Mouse (Mus musculus) gastrocnemius, adult 2 months (tissue): ENCODE measurements around the gene Homer3. TPM values are rescaled to one million over a fixed set of nuclear protein-coding genes. Genes with fewer than 3 reads are reported as not detected.

Experiments
- DNase-seq: peaks from one replicate; pipeline ENCODE4 v3.0.0; 2022
- H3K27ac ChIP-seq: fragments of 200-600 bp; 2 replicates; pipeline ENCODE4 v1.8.1; 2022; ENCODE audit warnings: mild to moderate bottlenecking
- H3K4me3 ChIP-seq: fragments of 200-600 bp; 2 replicates; pipeline ENCODE4 v1.8.1; 2022; ENCODE audit warnings: mild to moderate bottlenecking, moderate library complexity
- CTCF ChIP-seq: fragments of 200-600 bp; IDR thresholded peaks from 2 replicates; pipeline ENCODE4 v1.8.1; 2022; ENCODE audit warnings: antibody characterized with exemption, mild to moderate bottlenecking, moderate library complexity
- intact Hi-C: fragments of 180-260 bp; cut with DNase I; formaldehyde crosslinking; loops from one replicate; pipeline ENCODE4 v1.15.1; 2025
- total RNA-seq, 2 experiments: library from RNA; stranded (reverse); gene quantifications; 2 replicates each; pipeline ENCODE4 v1.2.3; 2021

Gene Homer3
- total RNA-seq, 2 experiments from 2014 or later = 3.8 to 4.3 TPM

- no peak for DNase-seq
- Histone ChIP-seq H3K27ac (no peak overlapping the region), H3K4me3 (peak overlapping the region; percentile 93; the same call in 1 of the 2 replicates)
- intact Hi-C loops = no loop called here
- no peak for TF ChIP-seq CTCF
Observed at GRCm38 (mm10) chr8:70300881-70301280, 18.3 kb downstream of the Homer3 start.

- TF ChIP-seq CTCF = no peak
- Histone ChIP-seq H3K27ac (peak within 1 kb of the TSS; percentile 94), H3K4me3 (peak within 1 kb of the TSS; percentile 93)
- peak; percentile 95 for DNase-seq
- intact Hi-C loops = no loop called here
Observed at GRCm38 (mm10) chr8:70302358-70302890, 19.8 kb downstream of the Homer3 start, which contains the start of the genes Ddx49 and Cope. Ddx49 (minus strand) TSS chr8:70302489. Cope (plus strand) TSS chr8:70302518.

DNA sequence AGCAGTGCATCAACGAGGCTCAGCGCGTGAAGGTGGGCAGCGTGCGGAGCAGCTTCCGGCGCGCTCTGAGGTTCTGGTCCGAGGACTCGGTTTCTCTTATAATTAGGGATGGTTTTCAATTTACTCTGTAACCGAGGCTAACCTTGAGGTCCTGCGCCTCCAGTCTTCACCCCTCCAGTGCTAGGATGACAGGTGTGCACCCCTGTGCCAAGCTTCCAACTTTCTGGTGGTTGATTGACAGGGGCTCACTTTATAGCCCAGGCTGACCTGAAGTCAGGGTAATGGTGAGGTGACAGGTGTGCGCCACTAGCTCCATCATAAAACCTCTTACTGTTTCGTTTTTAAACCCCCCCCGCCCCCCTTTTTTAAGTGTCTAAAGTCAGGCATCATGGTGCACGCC is 20.3 kb downstream of the Homer3 start:
- no peak for DNase-seq
- Histone ChIP-seq H3K27ac (peak overlapping the region; percentile 94), H3K4me3 (peak overlapping the region; percentile 93)
- intact Hi-C loops = no loop called here
- no peak for TF ChIP-seq CTCF

GRCm38 (mm10) chr8:70309311-70309710 is 26.7 kb downstream of the Homer3 start:
- intact Hi-C loops = no loop called here
- DNase-seq = peak; percentile 66
- Histone ChIP-seq H3K27ac (no peak overlapping the region), H3K4me3 (no peak overlapping the region)
- peak; percentile 75 for TF ChIP-seq CTCF

- DNase-seq = peak; percentile 95
- intact Hi-C loops = no loop called here
- TF ChIP-seq CTCF = no peak
Observed at GRCm38 (mm10) chr8:70313399-70313798, 30.8 kb downstream of the Homer3 start.

DNA sequence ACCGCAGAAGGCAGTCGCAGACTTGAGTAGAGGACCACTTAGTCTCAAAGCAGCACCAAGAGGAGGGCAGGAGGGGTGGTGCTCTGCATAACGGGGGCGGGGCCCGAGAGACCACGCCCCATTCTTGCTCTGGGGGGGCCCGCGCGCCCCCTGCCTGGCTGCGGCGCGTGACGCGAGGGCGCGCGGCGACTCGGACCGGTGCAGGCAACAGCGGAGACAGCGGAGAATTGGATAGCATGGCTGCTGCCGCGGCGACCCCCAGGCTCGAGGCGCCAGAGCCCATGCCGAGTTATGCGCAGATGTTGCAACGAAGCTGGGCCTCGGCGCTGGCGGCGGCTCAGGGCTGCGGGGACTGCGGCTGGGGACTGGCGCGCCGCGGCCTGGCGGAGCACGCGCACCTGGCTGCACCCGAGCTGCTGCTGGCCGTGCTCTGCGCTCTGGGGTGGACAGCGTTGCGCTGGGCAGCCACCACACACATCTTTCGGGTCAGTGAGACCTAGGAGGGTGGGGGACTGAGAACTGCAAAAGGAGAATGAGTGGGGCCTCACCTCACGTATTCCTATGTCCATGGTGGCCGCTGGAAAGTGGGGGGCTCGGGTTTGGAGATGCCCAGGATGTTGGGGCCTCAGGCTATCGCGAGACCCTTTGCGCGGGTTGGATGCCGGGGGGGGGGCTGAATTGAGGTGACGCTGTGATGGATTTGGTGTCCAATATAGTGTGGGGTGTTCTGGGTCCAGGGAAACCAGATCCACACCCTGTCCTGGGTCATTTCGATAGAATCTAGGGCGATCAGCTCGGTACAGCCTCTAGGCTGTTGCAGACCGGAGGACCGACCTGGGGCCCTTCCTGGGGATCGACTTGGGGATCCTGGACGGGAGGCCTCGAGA is 33.2 kb downstream of the Homer3 start, which contains the start of gene Cers1:
Gene Cers1 (plus strand): TSS at position 152 of the 887 bp plus-strand sequence.
- no peak; the same call in 1 of the 2 replicates for TF ChIP-seq CTCF
- intact Hi-C loops = no loop called here
- H3K4me3 ChIP-seq = peak within 1 kb of the TSS; percentile 82
- H3K27ac ChIP-seq = peak within 1 kb of the TSS; percentile 95
- DNase-seq = peak; percentile 87

More at GRCm38 (mm10) chr8:70313399-70313798, 30.8 kb downstream of the Homer3 start:
- H3K4me3 ChIP-seq = no peak overlapping the region
- H3K27ac ChIP-seq = peak overlapping the region; percentile 95

GRCm38 (mm10) chr8:70316511-70317504 is 34.2 kb downstream of the Homer3 start:
- Histone ChIP-seq H3K27ac (peak overlapping the region; percentile 95), H3K4me3 (peak overlapping the region; percentile 82)
- TF ChIP-seq CTCF = no peak
- DNase-seq = peak; percentile 78
- intact Hi-C loops = no loop called here

- Histone ChIP-seq H3K4me3 (peak overlapping the region; percentile 82), H3K27ac (peak overlapping the region; percentile 95)
- intact Hi-C loops = no loop called here
- no peak for TF ChIP-seq CTCF
- peak; percentile 84 for DNase-seq
Observed at GRCm38 (mm10) chr8:70317872-70318271, 35.2 kb downstream of the Homer3 start.

DNA sequence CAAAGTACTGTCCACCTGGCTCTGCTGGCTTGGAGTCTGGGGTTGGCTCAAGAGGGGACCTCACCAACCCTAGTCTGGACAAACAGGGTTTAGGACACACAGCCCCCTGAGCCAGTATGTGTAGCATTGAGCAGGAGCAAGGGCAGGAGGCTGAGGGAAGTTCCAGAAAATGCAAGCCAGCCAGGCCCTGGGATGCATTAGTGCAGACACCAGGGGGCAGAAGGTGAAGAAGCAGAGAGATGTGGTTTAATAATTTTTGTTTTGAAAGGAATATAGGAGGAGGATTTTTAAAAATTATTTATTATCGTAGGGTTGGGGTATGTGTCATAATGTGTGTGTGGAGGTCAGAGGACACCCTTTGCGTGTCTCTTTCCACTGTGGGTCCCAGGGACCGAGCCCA is 41.1 kb downstream of the Homer3 start:
- intact Hi-C loops = no loop called here
- no peak overlapping the region for H3K4me3 ChIP-seq
- TF ChIP-seq CTCF = peak; percentile 12; the same call in 1 of the 2 replicates
- no peak for DNase-seq
- no peak overlapping the region for H3K27ac ChIP-seq

DNA sequence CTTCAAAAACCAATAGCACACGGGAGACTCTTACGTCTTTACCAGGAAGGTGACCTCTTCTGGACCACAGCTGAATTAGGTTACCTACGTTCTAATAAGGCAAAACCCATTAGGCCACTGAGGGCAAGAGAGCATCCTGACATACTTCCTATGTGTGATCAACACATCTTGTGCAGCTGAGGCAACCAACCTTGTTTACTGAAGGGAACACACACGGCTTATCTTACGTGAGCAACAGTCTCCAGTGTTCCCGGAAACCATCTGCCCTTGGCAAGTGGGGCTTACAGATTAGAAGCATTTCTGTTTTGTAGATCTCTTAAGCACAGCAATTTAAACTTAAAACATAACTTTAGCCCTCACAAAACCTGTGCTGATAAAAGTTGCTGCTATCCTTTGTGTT is 44.9 kb downstream of the Homer3 start:
- intact Hi-C loops = no loop called here
- DNase-seq = no peak
- H3K27ac ChIP-seq = no peak overlapping the region
- TF ChIP-seq CTCF = no peak
- no peak overlapping the region for H3K4me3 ChIP-seq

DNA sequence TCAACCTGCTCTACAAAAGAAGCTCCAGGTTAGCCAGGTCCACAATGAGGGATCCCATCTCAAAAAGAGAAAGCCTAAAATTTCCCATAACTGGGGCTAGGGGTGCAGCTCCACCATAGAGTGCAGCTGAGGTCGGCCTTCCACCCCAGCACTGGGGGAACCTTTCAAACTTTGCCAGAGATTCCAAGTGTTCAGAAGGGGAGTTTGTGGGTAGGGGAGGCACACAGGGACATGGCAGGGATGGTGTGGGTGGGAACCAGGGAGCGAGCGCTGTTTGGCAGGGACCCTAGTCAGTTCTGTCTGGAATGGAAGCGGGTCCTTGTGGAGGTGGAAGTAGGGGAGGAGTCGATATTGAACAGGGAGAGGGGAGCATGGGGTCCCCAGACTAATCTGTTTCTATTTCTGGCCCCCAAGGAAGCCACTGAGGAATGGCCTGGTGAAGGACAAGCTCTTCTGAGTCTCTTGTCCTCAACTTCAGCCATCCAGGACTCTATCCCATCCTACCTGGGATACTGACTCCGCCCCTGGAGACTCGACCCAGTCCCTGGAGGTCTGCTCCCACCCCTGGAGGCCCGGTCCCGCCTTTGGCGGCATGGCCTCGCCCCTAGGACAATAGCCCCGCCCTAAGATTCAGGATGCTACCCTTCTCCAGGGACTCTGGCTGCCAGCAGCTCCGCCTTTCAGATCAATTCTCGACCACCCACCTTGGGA is 46.7 kb downstream of the Homer3 start, which contains the start of gene Gdf1:
Gene Gdf1 (plus strand): TSS at position 694 of the 711 bp plus-strand sequence.
- Histone ChIP-seq H3K4me3 (no peak within 1 kb of the TSS), H3K27ac (no peak within 1 kb of the TSS)
- intact Hi-C loops = no loop called here
- peak; percentile 46 for DNase-seq
- TF ChIP-seq CTCF = no peak
